Mouse (Mus musculus): ENCODE results near the gene Olfr761.
"Not testable (repeated sequence)": the region's sequence is repeated elsewhere in the genome, so short reads cannot be mapped to it uniquely, and the experiment has no call there.

GRCm38 (mm10) chr17:37906821-37907220 is 46.1 kb downstream of the Olfr761 start:
- TF ChIP-seq POLR2A (IDR thresholded peaks at IDR 0.05; ENCODE audit: low read depth, low read length); CTCF (conservative IDR thresholded peaks at IDR 0.05; ENCODE audit: insufficient read depth, insufficient read length, low read depth, low read length): not testable (repeated sequence)
